Mouse (Mus musculus) Patski (cell line): ENCODE measurements around the gene Kptn. TPM values are rescaled to one million over a fixed set of nuclear protein-coding genes. Genes with fewer than 3 reads are reported as not detected.

Experiments
- ATAC-seq: fragments of 100-300 bp; one replicate; pipeline ENCODE4 v1.8.0; 2021
- CTCF ChIA-PET: fragments of 350-600 bp; sonication (Branson Sonifier 250); formaldehyde crosslinking; loops from one replicate; lab custom pipeline; 2022; ENCODE audit warnings: inconsistent platforms; lab: Charles Lee
- POLR2A ChIA-PET: fragments of 350-600 bp; sonication (Branson Sonifier 250); formaldehyde crosslinking; loops from one replicate; lab custom pipeline; 2022; ENCODE audit warnings: antibody characterized with exemption, inconsistent platforms; lab: Charles Lee
- DNase-seq: peaks from one replicate; pipeline ENCODE4 v3.0.0-alpha.2; 2011; ENCODE audit warnings: low read depth, low spot score
- H3K27me3 ChIP-seq: fragments of 371-371 bp; one replicate; pipeline ENCODE4 v1.5.1; 2021
- CTCF ChIP-seq: fragments of 100-300 bp; IDR thresholded peaks from one replicate; pipeline ENCODE4 v1.5.1; 2021
- in situ Hi-C: fragments of 300-500 bp; cut with MboI; formaldehyde crosslinking; loops from 3 replicates; pipeline ENCODE4 v1.11.1; 2018; ENCODE audit warnings: low pct_unique_long_range_greater_than_20kb, mixed read lengths
- polyA plus RNA-seq: library from polyadenylated mRNA; unstranded; gene quantifications from one replicate; pipeline ENCODE4 v1.2.3, GENCODE M21; 2021

Gene Kptn
- polyA plus RNA-seq, 1 experiment from 2014 or later = 25.8 TPM

- CTCF ChIA-PET = no interaction called here
- in situ Hi-C loops = no loop called here
- no peak for ATAC-seq
These were observed 18.6 kb upstream of the Kptn start for GRCm38 (mm10) chr7:16101081-16101480.

GRCm38 (mm10) chr7:16101726-16102475 is 17.8 kb upstream of the Kptn start:
- no peak for TF ChIP-seq CTCF
- ChIA-PET POLR2A (no interaction called here), CTCF (interaction anchor here (5.2 kb wide), 1 partner anchor 17 kb away, joined by 18 read pairs; the partner anchor contains the start of gene Kptn)
- H3K27me3 ChIP-seq = no peaks in the 10 kb centered on the region
- in situ Hi-C loops = no loop called here
- ATAC-seq (no peak), DNase-seq (no peak)

More at GRCm38 (mm10) chr7:16101081-16101480, 18.6 kb upstream of the Kptn start:
- TF ChIP-seq CTCF = no peak
- H3K27me3 ChIP-seq = no peaks in the 10 kb centered on the region
- DNase-seq = no peak
- POLR2A ChIA-PET = no interaction called here

GRCm38 (mm10) chr7:16102686-16103226 is 16.9 kb upstream of the Kptn start:
- no peaks in the 10 kb centered on the region for H3K27me3 ChIP-seq
- ATAC-seq (no peak), DNase-seq (no peak)
- TF ChIP-seq CTCF = no peak
- in situ Hi-C loops = no loop called here
- ChIA-PET POLR2A (interaction anchor here (1.6 kb wide), 1 partner anchor 17 kb away, joined by 5 read pairs; the partner anchor contains the start of gene Kptn), CTCF (interaction anchor here (5.2 kb wide), 1 partner anchor 16 kb away, joined by 18 read pairs; the partner anchor contains the start of gene Kptn)

- CTCF ChIA-PET = interaction anchor here (1.3 to 5.2 kb wide), 2 partner anchors 15 to 159 kb away, joined by 4 to 18 read pairs; partner anchors contain the start of gene Kptn
- no peak for TF ChIP-seq CTCF
- POLR2A ChIA-PET = interaction anchor here (1.6 kb wide), 1 partner anchor 16 kb away, joined by 5 read pairs; the partner anchor contains the start of gene Kptn
- DNase-seq (peak; percentile 31), ATAC-seq (peak; percentile 72)
- no peaks in the 10 kb centered on the region for H3K27me3 ChIP-seq
- in situ Hi-C loops = no loop called here
These were observed 15.9 kb upstream of the Kptn start for GRCm38 (mm10) chr7:16103760-16104159.

- CTCF ChIA-PET = interaction anchor here (1.3 to 5.2 kb wide), 2 partner anchors 14 to 158 kb away, joined by 4 to 18 read pairs; partner anchors contain the start of gene Kptn
- ATAC-seq (no peak), DNase-seq (no peak)
- in situ Hi-C loops = no loop called here
- TF ChIP-seq CTCF = no peak
- POLR2A ChIA-PET = interaction anchor here (0.8 to 1.6 kb wide), 2 partner anchors 15 kb away, joined by 3 to 5 read pairs; partner anchors contain the start of gene Kptn
- no peaks in the 10 kb centered on the region for H3K27me3 ChIP-seq
These were observed 14.9 kb upstream of the Kptn start for GRCm38 (mm10) chr7:16104611-16105388.

- POLR2A ChIA-PET = no interaction called here
- DNase-seq = no peak
- H3K27me3 ChIP-seq = no peaks in the 10 kb centered on the region
- CTCF ChIA-PET = interaction anchor here (1.0 to 1.8 kb wide), 2 partner anchors 9 to 12 kb away, joined by 3 to 5 read pairs; partner anchors contain the start of gene Napa
- TF ChIP-seq CTCF = no peak
- in situ Hi-C loops = no loop called here
- ATAC-seq = no peak
These were observed 10.7 kb upstream of the Kptn start for GRCm38 (mm10) chr7:16108886-16109542.

GRCm38 (mm10) chr7:16110158-16110557 is 9.5 kb upstream of the Kptn start:
- ChIA-PET POLR2A (no interaction called here), CTCF (interaction anchor here (0.8 to 1.8 kb wide), 2 partner anchors 13 to 148 kb away, joined by 3 to 5 read pairs; partner anchors contain the start of gene Napa)
- DNase-seq (no peak), ATAC-seq (no peak)
- in situ Hi-C loops = no loop called here
- no peak for TF ChIP-seq CTCF
- H3K27me3 ChIP-seq = no peaks in the 10 kb centered on the region

GRCm38 (mm10) chr7:16111284-16112090 is 8.2 kb upstream of the Kptn start:
- no peak for ATAC-seq
- ChIA-PET CTCF (no interaction called here), POLR2A (interaction anchor here (0.8 kb wide), 1 partner anchor 11 kb away, joined by 3 read pairs; no protein-coding TSS in a partner anchor)
- no peaks in the 10 kb centered on the region for H3K27me3 ChIP-seq
- no peak for TF ChIP-seq CTCF
- in situ Hi-C loops = no loop called here
- no peak for DNase-seq

- ATAC-seq = no peak
- DNase-seq = no peak
- TF ChIP-seq CTCF = no peak
- ChIA-PET POLR2A (no interaction called here), CTCF (no interaction called here)
- H3K27me3 ChIP-seq = no peaks in the 10 kb centered on the region
- in situ Hi-C loops = no loop called here
These were observed 3.3 kb upstream of the Kptn start for GRCm38 (mm10) chr7:16116418-16116817.
